Mouse (Mus musculus) Patski (cell line): ENCODE results near the gene Ndufb3. TPM values are rescaled to one million over a fixed set of nuclear protein-coding genes. Genes with fewer than 3 reads are reported as not detected.
"Not testable (repeated sequence)": the region's sequence is repeated elsewhere in the genome, so short reads cannot be mapped to it uniquely, and the experiment has no call there.

Experiments used
- ATAC-seq: fragments of 100-300 bp; one replicate; pipeline ENCODE4 v1.8.0; 2021
- CTCF ChIA-PET: fragments of 350-600 bp; sonication (Branson Sonifier 250); formaldehyde crosslinking; loops from one replicate; lab custom pipeline; 2022; ENCODE audit warnings: inconsistent platforms; lab: Charles Lee
- POLR2A ChIA-PET: fragments of 350-600 bp; sonication (Branson Sonifier 250); formaldehyde crosslinking; loops from one replicate; lab custom pipeline; 2022; ENCODE audit warnings: antibody characterized with exemption, inconsistent platforms; lab: Charles Lee
- DNase-seq: peaks from one replicate; pipeline ENCODE4 v3.0.0-alpha.2; 2011; ENCODE audit warnings: low read depth, low spot score
- H3K27me3 ChIP-seq: fragments of 371-371 bp; one replicate; pipeline ENCODE4 v1.5.1; 2021
- CTCF ChIP-seq: fragments of 100-300 bp; IDR thresholded peaks from one replicate; pipeline ENCODE4 v1.5.1; 2021
- in situ Hi-C: fragments of 300-500 bp; cut with MboI; formaldehyde crosslinking; loops from 3 replicates; pipeline ENCODE4 v1.11.1; 2018; ENCODE audit warnings: low pct_unique_long_range_greater_than_20kb, mixed read lengths
- polyA plus RNA-seq: library from polyadenylated mRNA; unstranded; gene quantifications from one replicate; pipeline ENCODE4 v1.2.3, GENCODE M21; 2021

Ndufb3 gene
- polyA plus RNA-seq, 1 experiment from 2014 or later = 159 TPM

GRCm38 (mm10) chr1:58616176-58616575 lies 30.0 kb downstream of the Ndufb3 start:
- TF ChIP-seq CTCF = no peak
- ChIA-PET POLR2A (no interaction called here), CTCF (no interaction called here)
- ATAC-seq (no peak), DNase-seq (no peak)
- in situ Hi-C loops = no loop called here
- no peaks in the 10 kb centered on the region for H3K27me3 ChIP-seq

GRCm38 (mm10) chr1:58617076-58617475 lies 30.9 kb downstream of the Ndufb3 start:
- ChIA-PET POLR2A (no interaction called here), CTCF (no interaction called here)
- no peak for TF ChIP-seq CTCF
- ATAC-seq (no peak), DNase-seq (no peak)
- in situ Hi-C loops = no loop called here
- no peaks in the 10 kb centered on the region for H3K27me3 ChIP-seq

DNA sequence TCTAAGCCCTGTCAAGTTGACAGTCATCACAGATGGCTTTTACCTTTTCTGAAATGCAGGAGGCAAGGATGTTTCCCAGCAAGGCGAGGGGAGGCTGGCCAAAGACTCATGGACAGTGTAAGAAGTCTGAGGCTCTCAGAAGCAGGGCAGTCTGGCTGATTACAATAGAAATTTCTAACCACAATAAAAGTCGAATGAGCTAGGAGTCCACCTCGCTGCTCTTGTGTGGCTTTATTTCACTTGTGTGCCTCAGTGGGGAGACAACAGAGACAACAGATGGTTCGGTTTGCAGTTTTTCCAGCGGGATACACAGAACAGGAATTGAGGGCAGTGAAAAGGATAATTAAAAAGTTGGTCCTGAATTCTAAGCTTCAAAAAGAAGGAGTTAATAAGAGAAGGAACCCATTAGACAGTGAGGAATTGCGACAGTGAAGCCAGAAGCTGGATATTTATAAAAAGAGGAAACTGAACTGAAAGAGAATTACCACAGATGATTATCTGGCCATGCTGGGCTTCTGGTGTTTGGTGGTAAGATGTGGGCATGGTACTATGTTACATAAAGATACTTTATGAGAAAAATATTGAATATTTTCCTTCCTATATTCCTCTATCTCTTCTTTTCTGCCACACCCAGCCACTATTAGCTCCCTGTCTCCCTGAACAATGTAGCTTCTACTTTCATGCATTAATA lies 31.9 kb downstream of the Ndufb3 start:
- DNase-seq = no peak
- ChIA-PET CTCF (no interaction called here), POLR2A (no interaction called here)
- in situ Hi-C loops = no loop called here
- no peaks in the 10 kb centered on the region for H3K27me3 ChIP-seq
- no peak for ATAC-seq
- TF ChIP-seq CTCF = no peak

DNA sequence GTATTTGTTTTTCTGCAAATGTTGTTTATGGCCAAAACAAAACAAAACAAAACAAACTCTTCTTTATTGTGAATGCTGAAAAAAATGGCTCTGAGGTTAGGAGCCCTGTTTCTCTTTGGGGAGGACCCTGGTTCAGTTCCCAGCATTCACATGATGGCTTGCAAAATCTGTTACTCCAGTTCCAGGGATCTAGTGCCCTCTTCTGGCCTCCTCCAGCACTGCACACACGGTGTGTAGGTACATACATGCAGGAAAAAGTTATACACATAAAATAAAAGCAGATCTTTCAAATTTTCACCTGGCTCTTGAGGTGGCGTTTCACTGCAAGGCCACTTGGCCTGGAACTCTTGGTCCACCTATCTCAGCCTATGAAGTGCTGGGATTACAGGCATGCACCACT lies 32.6 kb downstream of the Ndufb3 start:
- POLR2A ChIA-PET = no interaction called here
- DNase-seq = no peak
- in situ Hi-C loops = no loop called here
- CTCF ChIA-PET = no interaction called here
- ATAC-seq = no peak
- TF ChIP-seq CTCF = peak; percentile 40
- no peaks in the 10 kb centered on the region for H3K27me3 ChIP-seq

GRCm38 (mm10) chr1:58621251-58621650 lies 35.1 kb downstream of the Ndufb3 start:
- in situ Hi-C loops = no loop called here
- no peak for ATAC-seq
- no peak for TF ChIP-seq CTCF

DNA sequence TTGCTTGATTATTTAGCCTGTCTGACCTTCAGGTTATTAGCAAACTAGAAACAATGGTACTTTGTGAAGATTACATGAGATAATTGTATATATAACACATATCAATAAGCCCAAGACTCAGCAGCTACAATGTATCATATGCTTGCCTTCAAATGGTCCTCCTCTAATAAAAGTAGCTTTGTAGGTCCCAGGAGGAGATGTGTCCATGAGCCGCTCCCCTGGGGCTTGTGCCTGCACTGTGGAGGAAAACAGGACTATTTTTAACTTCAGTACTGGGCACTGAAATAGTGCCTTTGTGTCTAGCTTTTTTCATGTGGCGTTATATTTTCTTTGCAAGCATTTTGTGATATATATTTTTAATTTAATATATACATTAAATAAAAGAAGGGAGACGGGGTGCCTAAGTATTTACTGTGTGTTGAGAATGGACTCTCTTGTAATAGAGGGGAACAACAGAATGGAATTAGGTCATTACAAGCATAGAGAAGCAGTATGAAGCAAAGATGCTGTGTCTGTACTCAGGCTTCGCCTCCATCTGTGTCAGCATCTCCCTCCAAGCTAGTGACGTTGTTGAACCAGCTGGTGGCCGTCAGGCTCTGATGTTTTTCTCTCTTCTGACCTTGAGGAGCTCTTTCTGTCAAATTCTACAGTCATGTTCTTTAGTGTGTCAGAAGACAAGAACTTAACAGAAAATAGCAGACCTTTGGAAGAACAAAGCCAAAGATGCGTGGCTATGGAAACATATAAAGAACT lies 36.0 kb downstream of the Ndufb3 start:
- ATAC-seq (no peak), DNase-seq (no peak)
- CTCF ChIA-PET = interaction anchor here (1.6 kb wide), 1 partner anchor 19 kb away, joined by 4 read pairs; no protein-coding TSS in a partner anchor
- TF ChIP-seq CTCF = no peak
- in situ Hi-C loops = no loop called here
- POLR2A ChIA-PET = no interaction called here
- no peaks in the 10 kb centered on the region for H3K27me3 ChIP-seq

More at GRCm38 (mm10) chr1:58621251-58621650, 35.1 kb downstream of the Ndufb3 start:
- ChIA-PET POLR2A (no interaction called here), CTCF (interaction anchor here (1.6 kb wide), 1 partner anchor 18 kb away, joined by 4 read pairs; no protein-coding TSS in a partner anchor)
- no peak for DNase-seq
- H3K27me3 ChIP-seq = no peaks in the 10 kb centered on the region

DNA sequence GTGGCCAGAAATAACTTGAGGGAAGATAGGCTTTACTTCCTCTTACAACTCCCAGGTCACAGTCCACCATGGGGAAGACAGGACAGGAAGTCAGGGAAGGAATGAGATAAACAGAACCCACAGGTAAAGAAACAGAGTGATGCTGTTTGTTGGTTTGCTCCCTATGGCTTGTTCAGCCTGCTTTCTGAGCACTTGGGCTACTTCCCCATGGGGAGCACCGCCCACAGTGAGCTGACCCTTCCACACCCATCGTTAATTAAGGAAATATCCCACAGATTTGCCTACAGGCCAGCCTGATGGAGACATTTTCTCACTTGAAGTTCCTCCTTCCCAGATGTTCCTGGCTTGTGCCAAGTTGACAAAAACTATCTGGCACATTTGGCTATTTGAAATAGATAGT lies 42.7 kb downstream of the Ndufb3 start:
- in situ Hi-C loops = not testable (repeated sequence)

More for the DNA sequence above, 42.7 kb downstream of the Ndufb3 start:
- H3K27me3 ChIP-seq, DNase-seq, CTCF ChIA-PET, POLR2A ChIA-PET, ATAC-seq: not testable (repeated sequence)

Other genes starting within 250 kb of the Ndufb3 start
- 205 TPM for gene Bzw1, start 193.5 kb upstream of the Ndufb3 start, polyA plus RNA-seq
- gene Clk1, start 162.3 kb upstream of the Ndufb3 start, polyA plus RNA-seq = 109 TPM
- 25.5 TPM for gene Nif3l1, start 141.2 kb upstream of the Ndufb3 start, polyA plus RNA-seq
- 56.3 TPM for gene Ppil3, start 140.9 kb upstream of the Ndufb3 start, polyA plus RNA-seq
- 31.8 TPM for gene Orc2, start 81.3 kb upstream of the Ndufb3 start, polyA plus RNA-seq
- 7.0 TPM for gene Fam126b, start 61 bp upstream of the Ndufb3 start, polyA plus RNA-seq
- 0.24 TPM for gene Als2cr12, start 109.6 kb downstream of the Ndufb3 start, polyA plus RNA-seq
- 73.1 TPM for gene Cflar, start 125.1 kb downstream of the Ndufb3 start, polyA plus RNA-seq
- gene Casp8, start 209.0 kb downstream of the Ndufb3 start, polyA plus RNA-seq = 52.5 TPM